Mouse (Mus musculus): ENCODE measurements around the gene 2410002F23Rik. TPM values are rescaled to one million over a fixed set of nuclear protein-coding genes. Genes with fewer than 3 reads are reported as not detected.
"Not testable (repeated sequence)": the region's sequence is repeated elsewhere in the genome, so short reads cannot be mapped to it uniquely, and the experiment has no call there.

The 2410002F23Rik gene
- polyA plus RNA-seq, 1 experiment = 5.7 TPM

DNA sequence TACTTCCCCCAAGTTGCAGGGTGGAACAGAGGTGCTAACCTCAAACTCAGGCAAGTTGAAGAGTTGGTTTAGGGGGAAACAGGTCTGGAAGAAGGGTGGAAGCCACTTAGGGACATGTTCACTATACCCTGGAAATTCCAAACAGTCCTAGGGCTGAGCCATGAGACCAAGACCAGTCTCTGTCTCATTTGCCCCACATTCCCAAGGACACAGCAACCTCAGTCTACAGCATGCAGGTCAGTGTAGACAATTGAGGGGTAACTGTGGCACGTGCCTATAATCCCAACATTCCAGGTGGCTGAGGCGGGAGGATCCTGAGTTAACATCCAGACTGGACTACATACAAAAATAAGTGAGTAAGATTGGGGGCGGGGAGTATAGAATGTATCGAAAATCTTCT lies 2.7 kb downstream of the 2410002F23Rik start:
- H3K27ac ChIP-seq (replicated peaks; ENCODE audit: low read depth, low read length) = no peak overlapping the region
- no peaks in the 10 kb centered on the region for H3K4me1 ChIP-seq (ENCODE audit: control insufficient read depth, insufficient read depth, insufficient read length, low read length)
- no peak overlapping the region for H3K4me3 ChIP-seq (ENCODE audit: insufficient read depth, low read depth, low read length)

DNA sequence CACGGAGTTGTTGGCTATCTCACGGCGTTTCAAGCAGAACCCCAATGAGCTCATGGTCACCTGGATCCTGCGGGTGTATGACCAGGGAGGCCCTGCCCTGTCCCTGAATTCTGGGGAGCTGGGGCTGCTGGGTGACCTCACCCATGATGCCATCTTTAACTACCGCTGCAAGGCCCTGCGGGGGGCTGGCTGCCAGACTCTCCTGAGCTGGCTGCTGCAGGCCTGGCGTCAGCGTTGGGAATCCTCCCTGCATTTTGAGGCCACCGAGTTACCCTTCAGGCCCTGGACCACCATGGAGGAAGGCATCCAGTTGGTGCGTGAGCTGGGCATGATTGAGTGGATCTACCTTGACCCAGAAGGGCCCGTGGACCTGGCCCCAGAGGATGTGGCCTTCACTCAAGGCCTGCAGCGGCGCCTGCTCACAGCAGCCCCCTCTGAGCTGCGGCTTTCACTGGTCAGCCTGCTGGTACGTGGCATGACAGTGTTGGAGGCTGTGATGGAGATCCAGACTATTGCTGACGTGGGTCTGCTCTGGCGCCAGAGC lies 4.3 kb downstream of the 2410002F23Rik start:
- H3K4me1 ChIP-seq (ENCODE audit: control insufficient read depth, insufficient read depth, insufficient read length, low read length); H3K27ac ChIP-seq (replicated peaks; ENCODE audit: low read depth, low read length); H3K4me3 ChIP-seq (ENCODE audit: insufficient read depth, low read depth, low read length): not testable (repeated sequence)

GRCm38 (mm10) chr7:44253023-44253616 lies 6.6 kb downstream of the 2410002F23Rik start:
- H3K27ac ChIP-seq (replicated peaks; ENCODE audit: low read depth, low read length) = no peak overlapping the region
- no peaks in the 10 kb centered on the region for H3K4me1 ChIP-seq (ENCODE audit: control insufficient read depth, insufficient read depth, insufficient read length, low read length)

DNA sequence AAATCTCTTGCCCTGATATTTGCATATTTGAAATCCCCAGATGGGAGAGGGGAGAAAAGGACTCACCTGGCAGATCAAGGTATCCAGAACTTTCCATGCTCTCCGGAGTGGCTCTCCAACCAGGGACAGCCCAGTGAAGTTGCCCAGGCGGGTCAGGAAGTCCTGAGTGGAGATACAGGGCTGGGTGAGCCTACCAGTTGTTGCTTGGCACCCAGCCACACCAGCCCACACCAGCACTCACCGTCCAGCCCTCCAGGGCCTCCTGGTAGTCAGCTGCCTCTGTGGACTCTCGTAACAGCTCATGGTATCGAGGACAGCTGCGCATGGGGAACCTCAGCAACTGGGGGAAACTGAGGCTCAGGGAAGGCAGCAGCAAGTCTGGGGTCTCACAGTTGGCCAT lies 8.4 kb downstream of the 2410002F23Rik start:
- Histone ChIP-seq H3K4me1 (ENCODE audit: control insufficient read depth, insufficient read depth, insufficient read length, low read length) (no peaks in the 10 kb centered on the region), H3K4me3 (ENCODE audit: insufficient read depth, low read depth, low read length) (no peak overlapping the region), H3K27ac (replicated peaks; ENCODE audit: low read depth, low read length) (no peak overlapping the region)

More at GRCm38 (mm10) chr7:44253023-44253616, 6.6 kb downstream of the 2410002F23Rik start:
- no peak overlapping the region for H3K4me3 ChIP-seq (ENCODE audit: insufficient read depth, low read depth, low read length)

DNA sequence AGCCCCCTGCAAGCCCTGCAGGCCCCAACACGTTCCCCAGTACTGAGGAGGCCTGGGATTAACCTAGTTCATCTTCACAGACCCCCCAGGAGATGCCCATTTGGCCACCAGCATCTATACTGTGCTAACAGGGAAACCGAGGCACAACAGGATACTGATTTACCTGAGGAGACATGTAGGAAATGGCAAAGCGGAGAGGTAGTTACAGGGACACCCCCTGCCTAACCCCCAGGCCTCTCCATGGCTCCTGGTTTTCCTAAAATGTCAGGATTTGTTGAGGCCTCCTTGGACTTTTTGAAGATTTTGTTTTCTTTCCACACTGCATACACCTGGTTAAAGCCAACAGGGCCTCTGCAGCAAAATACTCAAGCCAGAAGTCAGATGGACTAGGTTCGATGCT lies 10.8 kb downstream of the 2410002F23Rik start, which contains the start of gene Acp4:
Gene Acp4 (minus strand): TSS at position 101 of the 400 bp plus-strand sequence.
- Histone ChIP-seq H3K4me3 (ENCODE audit: insufficient read depth, low read depth, low read length) (no peak within 1 kb of the TSS), H3K4me1 (ENCODE audit: control insufficient read depth, insufficient read depth, insufficient read length, low read length) (no peaks in the 10 kb centered on the region), H3K27ac (replicated peaks; ENCODE audit: low read depth, low read length) (no peak within 1 kb of the TSS)

DNA sequence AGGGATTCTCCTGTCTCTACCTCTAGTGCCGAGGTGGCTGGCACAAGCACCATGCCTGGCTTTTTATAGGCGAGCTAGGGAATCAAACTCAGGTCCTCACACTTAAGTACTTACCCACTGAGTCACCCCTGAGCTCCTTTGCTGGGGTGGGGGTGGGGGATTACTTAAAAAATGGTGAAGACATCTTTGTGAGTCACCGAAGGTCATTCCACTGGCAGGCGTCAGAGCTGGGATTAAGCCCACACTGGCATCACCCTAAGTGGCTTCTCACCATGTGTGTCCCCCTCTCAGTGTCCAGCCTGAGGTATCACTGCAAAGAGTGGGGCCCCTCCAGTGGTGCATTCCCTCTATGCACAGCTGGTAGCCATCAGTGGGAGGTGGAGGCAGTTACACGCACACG lies 13.9 kb downstream of the 2410002F23Rik start:
- H3K27ac ChIP-seq (replicated peaks; ENCODE audit: low read depth, low read length) = no peak overlapping the region
- H3K4me1 ChIP-seq (ENCODE audit: control insufficient read depth, insufficient read depth, insufficient read length, low read length) = no peaks in the 10 kb centered on the region
- no peak overlapping the region for H3K4me3 ChIP-seq (ENCODE audit: insufficient read depth, low read depth, low read length)

DNA sequence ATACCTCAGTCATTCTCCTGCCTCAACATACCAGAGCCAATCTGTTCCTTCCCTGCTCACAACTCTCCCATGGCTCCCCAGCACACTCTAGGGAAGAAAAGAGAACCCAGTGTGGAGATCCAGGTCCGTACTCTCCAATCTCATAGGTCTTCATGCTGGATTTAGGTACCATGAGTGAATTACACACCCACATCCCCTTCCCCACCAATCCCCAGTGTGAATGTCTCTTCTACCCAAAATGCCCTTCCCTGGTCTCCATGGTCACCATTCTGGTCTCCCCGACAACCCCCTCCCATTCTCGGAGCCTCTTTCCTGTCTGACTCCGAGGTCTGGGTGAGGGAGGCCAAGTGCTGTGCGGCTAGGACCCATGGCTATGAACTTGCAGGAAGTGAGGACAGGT lies 14.6 kb downstream of the 2410002F23Rik start, which contains the start of gene Gm15517:
Gene Gm15517 (plus strand): TSS at position 301 of the 400 bp plus-strand sequence.
- Histone ChIP-seq H3K4me3 (ENCODE audit: insufficient read depth, low read depth, low read length) (no peak within 1 kb of the TSS), H3K4me1 (ENCODE audit: control insufficient read depth, insufficient read depth, insufficient read length, low read length) (no peaks in the 10 kb centered on the region), H3K27ac (replicated peaks; ENCODE audit: low read depth, low read length) (no peak within 1 kb of the TSS)

GRCm38 (mm10) chr7:44262791-44263643 lies 16.5 kb downstream of the 2410002F23Rik start:
- Histone ChIP-seq H3K4me1 (ENCODE audit: control insufficient read depth, insufficient read depth, insufficient read length, low read length) (no peaks in the 10 kb centered on the region), H3K4me3 (ENCODE audit: insufficient read depth, low read depth, low read length) (no peak overlapping the region)

GRCm38 (mm10) chr7:44268117-44268516 lies 21.6 kb downstream of the 2410002F23Rik start:
- H3K4me1 ChIP-seq (ENCODE audit: control insufficient read depth, insufficient read depth, insufficient read length, low read length) = no peaks in the 10 kb centered on the region
- no peak overlapping the region for H3K4me3 ChIP-seq (ENCODE audit: insufficient read depth, low read depth, low read length)
- H3K27ac ChIP-seq (replicated peaks; ENCODE audit: low read depth, low read length) = no peak overlapping the region

More at GRCm38 (mm10) chr7:44262791-44263643, 16.5 kb downstream of the 2410002F23Rik start:
- H3K27ac ChIP-seq (replicated peaks; ENCODE audit: low read depth, low read length) = no peak overlapping the region

GRCm38 (mm10) chr7:44269397-44269796 lies 22.9 kb downstream of the 2410002F23Rik start:
- H3K4me1 ChIP-seq (ENCODE audit: control insufficient read depth, insufficient read depth, insufficient read length, low read length) = no peaks in the 10 kb centered on the region
- no peak overlapping the region for H3K27ac ChIP-seq (replicated peaks; ENCODE audit: low read depth, low read length)
- H3K4me3 ChIP-seq (ENCODE audit: insufficient read depth, low read depth, low read length) = no peak overlapping the region

- H3K27ac ChIP-seq (replicated peaks; ENCODE audit: low read depth, low read length) = no peak overlapping the region
- no peak overlapping the region for H3K4me3 ChIP-seq (ENCODE audit: insufficient read depth, low read depth, low read length)
- H3K4me1 ChIP-seq (ENCODE audit: control insufficient read depth, insufficient read depth, insufficient read length, low read length) = no peaks in the 10 kb centered on the region
Observed at GRCm38 (mm10) chr7:44271309-44271708, 24.8 kb downstream of the 2410002F23Rik start.

DNA sequence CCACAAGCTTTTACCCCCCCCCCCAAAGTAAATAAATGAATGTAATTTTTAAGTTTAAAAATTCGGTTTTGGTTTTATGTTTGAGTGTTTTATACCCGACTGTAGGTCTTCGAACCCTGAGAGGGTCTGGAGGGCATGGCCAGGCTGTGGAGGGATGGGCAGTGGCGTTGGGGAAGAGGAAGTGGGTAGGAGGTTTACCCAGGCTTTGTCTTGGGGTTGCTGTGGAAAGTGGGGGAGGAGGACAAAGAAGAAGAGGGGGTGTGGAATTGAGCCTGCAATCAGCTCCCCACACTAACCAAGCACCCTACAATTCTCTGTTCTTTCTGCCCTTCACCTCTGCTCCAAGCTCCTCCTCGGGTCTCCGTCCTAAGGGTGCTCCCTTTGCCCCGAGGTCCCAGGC lies 26.0 kb downstream of the 2410002F23Rik start:
- no peak overlapping the region for H3K4me3 ChIP-seq (ENCODE audit: insufficient read depth, low read depth, low read length)
- H3K4me1 ChIP-seq (ENCODE audit: control insufficient read depth, insufficient read depth, insufficient read length, low read length) = no peaks in the 10 kb centered on the region
- no peak overlapping the region for H3K27ac ChIP-seq (replicated peaks; ENCODE audit: low read depth, low read length)

GRCm38 (mm10) chr7:44273446-44273845 lies 26.9 kb downstream of the 2410002F23Rik start:
- Histone ChIP-seq H3K4me1 (ENCODE audit: control insufficient read depth, insufficient read depth, insufficient read length, low read length) (no peaks in the 10 kb centered on the region), H3K27ac (replicated peaks; ENCODE audit: low read depth, low read length) (no peak overlapping the region), H3K4me3 (ENCODE audit: insufficient read depth, low read depth, low read length) (no peak overlapping the region)

DNA sequence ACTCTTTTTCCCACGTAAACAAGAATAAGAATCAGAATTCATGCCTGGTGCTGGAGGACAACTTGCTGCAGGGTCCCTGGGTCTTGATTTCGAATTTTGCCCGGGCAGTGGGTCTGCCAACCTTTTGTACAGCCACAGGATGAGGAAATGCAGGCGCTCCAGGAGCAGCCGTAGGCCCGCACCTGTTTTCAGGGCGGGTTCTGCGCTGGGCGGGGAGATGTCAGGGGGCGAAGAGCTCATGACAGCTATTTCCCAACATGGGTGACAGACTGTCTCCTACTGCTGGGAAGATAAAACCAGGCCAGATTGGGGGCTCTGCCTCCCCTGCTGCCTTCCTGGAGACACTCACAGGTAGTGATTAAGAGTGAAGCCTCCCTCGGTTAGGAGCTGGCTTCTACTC lies 27.6 kb downstream of the 2410002F23Rik start:
- Histone ChIP-seq H3K4me3 (ENCODE audit: insufficient read depth, low read depth, low read length) (no peak overlapping the region), H3K27ac (replicated peaks; ENCODE audit: low read depth, low read length) (no peak overlapping the region)

DNA sequence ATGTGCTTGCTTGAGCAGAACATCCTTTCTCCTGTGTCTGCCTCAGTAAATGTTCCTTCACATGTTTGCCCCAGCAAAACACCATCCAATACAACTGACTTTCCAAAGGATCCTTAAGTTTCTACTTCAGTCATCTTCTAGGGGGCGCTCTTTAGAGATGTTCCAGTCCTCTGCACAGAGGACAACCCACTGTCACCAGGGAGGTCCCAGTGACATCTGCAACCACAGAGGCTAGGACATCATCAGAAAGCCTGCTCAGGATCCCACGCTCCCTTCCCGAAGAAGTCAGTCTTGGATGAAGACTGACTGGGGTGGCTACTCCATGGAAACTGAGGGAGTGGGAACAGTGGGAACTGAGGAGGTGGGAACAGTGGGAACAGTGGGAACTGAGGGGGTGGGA lies 29.0 kb downstream of the 2410002F23Rik start:
- Histone ChIP-seq H3K4me1 (ENCODE audit: control insufficient read depth, insufficient read depth, insufficient read length, low read length) (no peaks in the 10 kb centered on the region), H3K27ac (replicated peaks; ENCODE audit: low read depth, low read length) (no peak overlapping the region), H3K4me3 (ENCODE audit: insufficient read depth, low read depth, low read length) (no peak overlapping the region)

More for the DNA sequence above, 27.6 kb downstream of the 2410002F23Rik start:
- H3K4me1 ChIP-seq (ENCODE audit: control insufficient read depth, insufficient read depth, insufficient read length, low read length) = no peaks in the 10 kb centered on the region
